Mouse (Mus musculus) urinary bladder, postnatal 4 days (tissue): ENCODE measurements at regions not wholly inside any gene's neighbourhood (a gene's known extent, or its start where the extent isn't known, plus 50 kb on each side); places are given as distances from the start of the nearest gene placed in this dataset.

Source experiments
- DNase-seq, 2 experiments: peaks; one replicate each; pipeline ENCODE4 v3.0.0; 2021 to 2022; ENCODE audit warnings: low spot score in 2 of 2

- no peak for DNase-seq
These were observed 76.5 kb downstream of the Gja1 start for GRCm38 (mm10) chr10:56453578-56454069.

GRCm38 (mm10) chr10:56455867-56456468 is 78.8 kb downstream of the Gja1 start:
- DNase-seq: no peak

- no peak for DNase-seq
These were observed 91.4 kb downstream of the Gja1 start for GRCm38 (mm10) chr10:56468537-56468936.

DNA sequence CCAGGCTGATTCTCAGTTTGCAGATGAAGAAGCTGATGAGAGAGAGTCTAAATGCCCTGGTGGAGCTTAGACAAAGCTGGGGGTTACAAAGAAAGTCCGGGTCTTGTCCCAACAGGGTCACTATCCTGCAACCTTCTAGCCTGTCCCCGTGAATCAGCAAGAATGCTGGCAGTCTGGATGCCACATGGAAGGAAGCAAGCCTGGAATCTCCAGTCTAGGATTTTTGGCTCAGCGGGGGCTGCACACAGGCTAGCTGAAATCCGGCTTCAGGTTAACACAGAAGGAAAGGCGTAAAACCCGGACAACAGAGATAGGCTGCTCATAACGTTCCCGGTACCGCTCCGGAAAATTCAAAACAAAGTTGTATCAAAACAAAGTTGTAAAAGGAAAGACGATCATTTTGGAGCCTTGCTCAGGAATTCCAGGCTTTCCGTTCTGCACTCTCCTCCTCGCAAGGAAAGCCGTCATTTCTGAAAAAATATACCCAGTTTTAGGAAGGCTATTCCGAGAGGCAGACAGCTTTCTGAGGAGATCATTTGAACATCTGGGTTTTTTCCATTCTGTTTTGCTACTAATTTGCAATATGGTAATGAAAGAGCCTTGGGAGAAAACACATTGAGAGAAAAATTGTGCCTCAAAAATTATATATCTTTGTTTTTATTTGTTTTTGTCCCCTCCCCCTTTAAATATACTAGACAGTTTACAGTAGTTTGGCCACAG is 92.0 kb downstream of the Gja1 start:
- no peak for DNase-seq

- no peak for DNase-seq
These were observed 92.8 kb downstream of the Gja1 start for GRCm38 (mm10) chr10:56469895-56470294.

- DNase-seq: no peak
These were observed 97.8 kb downstream of the Gja1 start for GRCm38 (mm10) chr10:56474951-56475350.

DNA sequence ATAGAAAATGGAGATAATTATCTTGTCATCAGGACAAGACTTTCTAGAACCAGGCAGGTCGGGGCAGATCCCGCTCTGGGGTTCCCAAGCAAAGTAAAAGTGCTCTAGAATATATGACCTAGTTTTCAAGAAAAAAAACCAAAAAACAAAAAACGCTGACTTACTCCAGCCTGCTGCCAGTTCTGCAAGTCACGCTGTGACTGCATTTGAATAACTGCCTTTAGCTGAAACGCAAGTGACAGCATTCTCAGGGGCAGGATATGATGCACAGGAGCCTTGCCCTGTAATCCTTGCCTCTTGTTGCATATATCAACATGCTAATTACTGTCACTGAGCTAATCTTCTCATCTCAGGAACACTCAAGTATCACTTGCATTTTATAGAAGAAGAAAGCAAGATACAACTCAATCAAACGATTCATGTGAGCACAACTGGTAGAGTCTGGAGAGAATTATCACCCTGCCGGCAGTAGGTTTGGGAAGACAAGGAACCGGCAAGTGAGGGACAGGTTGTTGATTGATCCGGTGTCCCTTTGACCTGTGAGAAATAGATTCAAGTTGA is 105.1 kb downstream of the Gja1 start:
- no peak for DNase-seq

DNA sequence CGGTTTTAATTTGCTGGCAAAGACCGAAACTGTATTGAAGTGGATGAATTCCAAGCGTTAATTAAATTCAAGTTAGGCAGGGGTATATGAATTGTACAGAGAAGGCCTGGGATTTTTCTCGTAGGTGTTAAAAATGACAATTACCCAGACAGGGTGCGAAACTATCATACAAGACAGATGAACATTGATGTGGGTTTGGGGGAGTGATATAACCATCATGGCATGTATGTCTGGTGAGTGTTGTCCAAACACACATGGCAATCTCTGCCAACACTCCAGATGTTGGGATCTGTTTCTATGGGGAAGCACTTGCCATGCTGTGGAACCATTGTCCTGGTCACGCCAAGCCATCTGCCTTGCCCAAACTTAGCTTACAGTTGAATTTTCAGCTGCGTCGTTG is 107.8 kb downstream of the Gja1 start:
- DNase-seq: no peak

- no peak for DNase-seq
These were observed 108.6 kb downstream of the Gja1 start for GRCm38 (mm10) chr10:56485746-56486145.

DNA sequence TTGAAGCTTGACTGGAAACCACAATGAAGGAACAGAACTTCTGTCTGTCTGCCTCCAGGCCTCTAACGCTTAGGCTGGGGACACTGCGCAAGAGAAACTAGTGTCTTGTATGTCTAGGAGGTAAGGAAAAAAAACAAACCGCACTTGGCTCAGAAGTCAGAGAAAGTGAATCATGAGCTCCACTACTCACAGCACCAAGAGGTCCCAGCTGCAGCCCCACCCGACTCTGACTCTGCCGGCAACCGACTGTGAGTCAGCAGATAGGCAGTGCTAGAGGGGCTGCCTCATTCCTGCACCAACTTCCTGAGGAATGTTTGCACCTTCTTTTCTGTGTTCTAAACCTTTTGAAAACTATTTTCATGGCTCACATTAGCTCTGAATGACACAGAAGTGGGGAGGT is 109.5 kb downstream of the Gja1 start:
- DNase-seq: peak in 1 of 2 experiments; percentile 26

DNA sequence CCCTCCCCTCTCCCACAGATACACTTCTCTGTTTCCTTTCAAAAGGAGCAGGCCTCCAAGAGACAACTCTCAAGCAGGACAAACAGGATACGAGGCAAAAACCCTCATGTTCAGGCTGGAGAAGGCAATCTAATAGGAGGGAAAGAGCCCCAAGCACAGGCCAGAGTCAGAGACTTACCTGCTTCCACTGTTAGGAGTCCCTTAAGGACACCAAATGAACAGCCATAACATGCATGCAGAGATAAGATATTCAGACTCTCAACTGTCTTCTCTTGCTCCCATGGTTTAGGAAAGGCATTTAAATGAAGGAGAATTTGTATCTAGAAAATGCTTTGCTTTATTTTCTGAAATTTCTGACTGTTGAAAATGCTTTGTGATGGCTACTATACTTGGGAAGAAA is 116.3 kb downstream of the Gja1 start:
- DNase-seq: no peak

DNA sequence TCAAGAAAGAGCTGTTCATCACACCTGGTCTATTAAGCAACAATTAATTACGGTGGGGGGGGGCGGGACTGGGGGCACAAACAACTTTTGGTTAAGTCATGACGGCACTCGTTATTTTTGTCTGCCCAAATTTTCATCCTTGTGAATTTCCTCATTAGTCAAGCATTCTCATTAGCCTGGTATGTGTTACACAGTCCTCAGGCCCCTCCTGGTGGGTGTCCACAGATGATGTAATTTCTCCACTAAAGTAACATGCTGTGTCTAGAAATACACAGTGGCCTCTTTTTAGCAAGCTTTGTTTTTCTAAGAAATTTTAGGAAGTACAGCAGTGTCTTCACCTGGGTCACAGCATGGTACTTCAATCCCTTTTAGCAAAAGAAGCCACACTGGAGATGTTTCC is 118.2 kb downstream of the Gja1 start:
- no peak for DNase-seq

DNA sequence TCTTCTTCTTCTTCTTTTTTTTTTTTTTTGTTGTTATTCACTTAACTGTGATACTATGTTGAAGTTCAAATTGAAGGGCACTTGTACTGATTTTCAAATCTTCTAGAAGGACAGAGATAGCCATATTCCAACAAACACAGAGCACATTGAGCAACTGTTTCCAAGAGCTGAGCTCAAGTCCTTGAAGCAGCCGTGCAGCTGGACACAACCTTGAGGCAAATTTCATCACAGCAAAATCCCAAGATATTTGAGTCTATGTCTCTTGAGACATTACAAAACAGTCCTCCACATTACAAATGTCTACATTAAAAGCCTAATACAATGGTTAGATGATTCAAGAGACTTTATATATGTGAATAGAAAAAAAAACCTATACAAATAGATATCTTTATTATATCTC is 141.9 kb downstream of the Gja1 start:
- no peak for DNase-seq

- no peak for DNase-seq
These were observed 148.7 kb downstream of the Gja1 start for GRCm38 (mm10) chr10:56525791-56526190.

DNA sequence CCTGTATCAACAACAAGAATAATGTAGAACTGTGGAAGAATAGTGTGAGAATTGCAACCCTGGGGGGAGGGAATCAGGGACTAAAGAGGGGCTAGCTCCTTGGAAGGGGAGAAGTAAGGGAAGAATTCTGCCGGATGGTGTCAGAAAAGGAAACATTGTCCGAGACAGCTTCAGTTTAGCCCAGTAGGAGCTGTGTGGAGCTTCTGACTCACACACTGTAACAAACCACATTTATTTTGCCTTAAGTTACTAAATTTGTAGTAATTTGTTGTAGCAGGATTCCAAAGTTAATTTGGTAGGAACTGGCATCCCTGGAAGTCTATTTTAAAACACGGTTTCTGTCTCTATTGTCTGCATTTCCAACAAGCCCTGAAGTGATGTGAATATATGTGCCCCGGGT is 160.0 kb downstream of the Gja1 start:
- no peak for DNase-seq

- DNase-seq: no peak
These were observed 162.8 kb downstream of the Gja1 start for GRCm38 (mm10) chr10:56539827-56540511.

- no peak for DNase-seq
These were observed 165.0 kb downstream of the Gja1 start for GRCm38 (mm10) chr10:56542106-56542505.

GRCm38 (mm10) chr10:56545989-56546388 is 168.9 kb downstream of the Gja1 start:
- no peak for DNase-seq

DNA sequence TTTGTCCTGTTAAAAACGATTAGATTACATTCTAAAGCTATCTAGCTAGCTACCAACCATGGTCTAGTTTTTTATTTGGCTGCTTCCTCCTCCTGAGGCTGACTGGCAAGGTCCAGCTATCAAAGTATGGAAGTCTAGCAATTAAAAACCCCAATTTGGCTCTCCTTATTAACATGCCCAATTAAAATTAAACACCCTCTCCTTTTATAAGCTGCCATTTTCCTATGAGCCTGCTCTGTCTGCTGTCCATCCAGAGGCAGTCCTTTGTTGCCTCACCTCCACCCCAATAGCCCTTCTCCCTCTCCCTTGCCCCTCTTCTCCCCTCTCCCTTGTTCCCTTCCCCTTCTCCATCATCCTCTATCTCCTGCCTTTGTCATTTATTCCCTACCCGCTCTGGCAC is 169.7 kb downstream of the Gja1 start:
- no peak for DNase-seq

DNA sequence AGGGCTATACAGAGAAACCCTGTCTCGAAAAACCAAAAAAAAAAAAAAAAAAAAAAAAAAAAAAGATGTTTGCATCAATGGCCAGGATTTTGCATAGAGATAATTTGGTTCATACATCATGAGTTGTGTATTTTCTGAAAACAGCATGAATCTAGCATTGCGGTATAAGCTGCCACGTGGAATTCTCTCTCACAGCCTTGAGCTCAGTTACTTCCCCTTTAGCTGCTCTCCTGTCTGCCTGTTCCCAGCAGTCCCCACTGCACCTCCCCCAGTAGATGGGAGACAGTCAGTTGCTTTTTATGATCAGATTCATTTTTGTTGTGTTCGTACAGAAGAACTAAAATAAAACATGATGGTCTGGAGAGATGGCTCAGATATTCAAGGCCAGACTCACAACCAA is 170.7 kb downstream of the Gja1 start:
- DNase-seq: no peak

- DNase-seq: no peak
These were observed 189.8 kb downstream of the Gja1 start for GRCm38 (mm10) chr10:56566836-56567442.

GRCm38 (mm10) chr10:56582065-56582464 is 204.9 kb downstream of the Gja1 start:
- no peak for DNase-seq
